Mouse (Mus musculus) R1 (cell line): Measurements from ENCODE around the gene Pip4k2a.

ENCODE experiments used
- DNase-seq: peaks from one replicate; pipeline ENCODE4 v3.0.0-alpha.2; 2018; ENCODE audit warnings: low read depth, low spot score

Pip4k2a gene

GRCm38 (mm10) chr2:18841051-18841450, 156.9 kb downstream of the Pip4k2a start:
- DNase-seq = no peak

GRCm38 (mm10) chr2:18839532-18839931, 158.4 kb downstream of the Pip4k2a start:
- DNase-seq = no peak

- no peak for DNase-seq
Observed at GRCm38 (mm10) chr2:18835266-18835908, 162.5 kb downstream of the Pip4k2a start.

- DNase-seq = no peak
Observed at GRCm38 (mm10) chr2:18833024-18833590, 164.8 kb downstream of the Pip4k2a start.

- DNase-seq = no peak
Observed at GRCm38 (mm10) chr2:18831031-18831774, 166.7 kb downstream of the Pip4k2a start.

GRCm38 (mm10) chr2:18822711-18823110, 175.2 kb downstream of the Pip4k2a start:
- no peak for DNase-seq

GRCm38 (mm10) chr2:18821451-18822379, 176.2 kb downstream of the Pip4k2a start:
- DNase-seq = no peak

GRCm38 (mm10) chr2:18819520-18819919, 178.4 kb downstream of the Pip4k2a start:
- DNase-seq = no peak

GRCm38 (mm10) chr2:18816036-18816435, 181.9 kb downstream of the Pip4k2a start:
- no peak for DNase-seq

- DNase-seq = no peak
Observed at GRCm38 (mm10) chr2:18815336-18815965, 182.5 kb downstream of the Pip4k2a start.

- DNase-seq = no peak
Observed at GRCm38 (mm10) chr2:18814447-18814804, 183.5 kb downstream of the Pip4k2a start.

- no peak for DNase-seq
Observed at GRCm38 (mm10) chr2:18813683-18814446, 184.1 kb downstream of the Pip4k2a start.

- no peak for DNase-seq
Observed at GRCm38 (mm10) chr2:18807961-18808360, 190.0 kb downstream of the Pip4k2a start.

- peak; percentile 16 for DNase-seq
Observed at GRCm38 (mm10) chr2:18801281-18801862, 196.6 kb downstream of the Pip4k2a start.

- DNase-seq = peak; percentile 12
Observed at GRCm38 (mm10) chr2:18800646-18801251, 197.2 kb downstream of the Pip4k2a start.

GRCm38 (mm10) chr2:18799966-18800645, 197.8 kb downstream of the Pip4k2a start:
- DNase-seq = peak; percentile 57

GRCm38 (mm10) chr2:18799265-18799965, 198.5 kb downstream of the Pip4k2a start:
- DNase-seq = peak; percentile 12

GRCm38 (mm10) chr2:18797776-18798175, 200.2 kb downstream of the Pip4k2a start:
- no peak for DNase-seq

GRCm38 (mm10) chr2:18794261-18794660, 203.7 kb downstream of the Pip4k2a start:
- DNase-seq = no peak
